Mouse (Mus musculus): ENCODE results near the gene Myl10. TPM values are rescaled to one million over a fixed set of nuclear protein-coding genes. Genes with fewer than 3 reads are reported as not detected.
"Not testable (repeated sequence)": the region's sequence is repeated elsewhere in the genome, so short reads cannot be mapped to it uniquely, and the experiment has no call there.

Gene Myl10
- polyA plus RNA-seq, 1 experiment from 2014 or later = not detected

DNA sequence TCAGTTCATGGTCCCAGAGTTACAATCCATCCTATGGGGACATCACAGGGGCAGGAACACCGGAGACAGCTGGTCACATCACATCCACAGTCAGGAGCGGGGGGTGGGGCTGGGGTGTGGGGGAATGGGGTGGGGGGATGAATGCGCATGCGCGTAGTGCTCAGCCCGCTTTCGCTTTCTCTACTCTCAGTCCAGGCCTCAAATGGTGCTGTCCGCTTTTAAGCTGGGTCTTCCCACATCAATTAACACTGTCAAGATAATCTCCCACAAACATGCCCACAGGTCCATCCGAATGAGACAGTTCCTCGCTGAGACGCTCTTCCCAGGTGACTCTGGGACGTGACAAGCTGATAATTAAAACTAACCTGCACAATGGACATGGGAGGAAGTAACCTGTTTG lies 15.2 kb downstream of the Myl10 start:
- ATAC-seq (ENCODE audit: low FRiP score, low read depth) = no peak
- H3K27ac ChIP-seq (replicated peaks) = no peak overlapping the region
- no peaks in the 10 kb centered on the region for H3K36me3 ChIP-seq
- WGBS = 74% methylated on average over 12 of the region's 12 CpGs
- H3K9me3 ChIP-seq = no peaks in the 10 kb centered on the region
- no peak overlapping the region for H3K4me3 ChIP-seq
- no peaks in the 10 kb centered on the region for H3K4me1 ChIP-seq (replicated peaks)
- no peaks in the 10 kb centered on the region for H3K27me3 ChIP-seq
- H3K4me2 ChIP-seq = no peak overlapping the region
- no peak overlapping the region for H3K9ac ChIP-seq

DNA sequence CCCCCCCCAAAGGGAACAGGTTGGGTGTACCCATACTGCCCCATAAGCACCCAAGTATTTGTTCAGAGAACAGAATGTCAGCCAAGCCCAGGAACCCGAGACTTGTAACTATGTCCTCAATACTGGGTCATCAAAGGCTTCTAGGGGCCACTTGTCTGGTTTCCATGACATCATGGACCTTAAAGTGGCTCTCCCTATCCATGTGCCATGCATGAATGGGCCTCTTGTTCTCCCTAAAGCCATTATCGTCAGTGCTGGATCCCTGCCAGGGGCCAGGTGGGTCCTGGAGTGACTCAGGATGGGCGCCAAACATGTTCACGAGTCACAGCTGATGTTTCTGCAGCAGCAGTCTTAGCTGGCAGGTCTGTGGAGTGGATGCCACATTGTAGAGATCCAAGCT lies 17.8 kb downstream of the Myl10 start:
- H3K4me1 ChIP-seq (replicated peaks) = peaks cover 5% of the 10 kb centered on the region
- H3K9ac ChIP-seq = no peak overlapping the region
- no peaks in the 10 kb centered on the region for H3K27me3 ChIP-seq
- no peak overlapping the region for H3K4me3 ChIP-seq
- H3K36me3 ChIP-seq = no peaks in the 10 kb centered on the region
- WGBS = 33% methylated on average over 4 of the region's 4 CpGs
- no peak overlapping the region for H3K27ac ChIP-seq (replicated peaks)
- ATAC-seq (ENCODE audit: low FRiP score, low read depth) = no peak
- H3K4me2 ChIP-seq = no peak overlapping the region
- no peaks in the 10 kb centered on the region for H3K9me3 ChIP-seq

GRCm38 (mm10) chr5:136714232-136714875 lies 21.4 kb downstream of the Myl10 start:
- ATAC-seq (ENCODE audit: low FRiP score, low read depth) = no peak
- Histone ChIP-seq H3K27ac (replicated peaks) (no peak overlapping the region), H3K4me1 (replicated peaks) (peaks cover 12% of the 10 kb centered on the region), H3K4me3 (no peak overlapping the region), H3K27me3 (no peaks in the 10 kb centered on the region), H3K4me2 (peak overlapping the region; percentile 43), H3K9ac (no peak overlapping the region), H3K36me3 (no peaks in the 10 kb centered on the region), H3K9me3 (no peaks in the 10 kb centered on the region)
- WGBS = 28% methylated on average over 32 of the region's 32 CpGs

DNA sequence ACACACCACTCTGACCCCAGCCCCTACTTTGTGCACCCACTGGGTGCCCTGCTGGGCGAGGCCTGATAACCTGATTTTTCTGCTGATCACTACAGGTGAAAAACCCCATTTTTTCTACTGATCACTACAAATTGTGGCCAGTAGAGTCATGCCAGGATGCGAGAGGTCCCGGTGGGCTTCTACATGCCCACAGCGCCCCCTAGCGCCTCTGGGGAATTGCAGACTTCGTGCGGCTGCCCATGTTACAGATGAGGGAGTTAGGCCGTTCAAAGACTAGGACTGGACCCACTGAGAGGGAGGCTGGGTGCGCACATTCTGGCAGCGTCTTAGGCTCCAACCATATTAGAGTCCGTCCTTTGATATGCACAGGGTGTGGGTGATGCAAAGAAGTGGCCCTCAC lies 21.9 kb downstream of the Myl10 start:
- 25% methylated on average over 11 of the region's 11 CpGs for WGBS
- Histone ChIP-seq H3K27ac (replicated peaks) (no peak overlapping the region), H3K9me3 (no peaks in the 10 kb centered on the region), H3K27me3 (no peaks in the 10 kb centered on the region), H3K9ac (no peak overlapping the region), H3K4me2 (peak overlapping the region; percentile 43), H3K36me3 (no peaks in the 10 kb centered on the region), H3K4me3 (no peak overlapping the region), H3K4me1 (replicated peaks) (peaks cover 12% of the 10 kb centered on the region)
- no peak for ATAC-seq (ENCODE audit: low FRiP score, low read depth)

- Histone ChIP-seq H3K36me3 (no peaks in the 10 kb centered on the region), H3K9me3 (no peaks in the 10 kb centered on the region), H3K27ac (replicated peaks) (no peak overlapping the region), H3K4me1 (replicated peaks) (peaks cover 12% of the 10 kb centered on the region), H3K27me3 (no peaks in the 10 kb centered on the region), H3K4me2 (no peak overlapping the region), H3K9ac (no peak overlapping the region), H3K4me3 (no peak overlapping the region)
- 60% methylated on average over 10 of the region's 10 CpGs for WGBS
- ATAC-seq (ENCODE audit: low FRiP score, low read depth) = no peak
These were observed 24.0 kb downstream of the Myl10 start for GRCm38 (mm10) chr5:136716696-136717572.

- no peaks in the 10 kb centered on the region for H3K27me3 ChIP-seq
- no peak overlapping the region for H3K4me3 ChIP-seq
- WGBS = 83% methylated on average over 2 of the region's 2 CpGs
- peaks cover 12% of the 10 kb centered on the region for H3K4me1 ChIP-seq (replicated peaks)
- H3K9me3 ChIP-seq = no peaks in the 10 kb centered on the region
- H3K4me2 ChIP-seq = no peak overlapping the region
- H3K36me3 ChIP-seq = no peaks in the 10 kb centered on the region
- ATAC-seq (ENCODE audit: low FRiP score, low read depth) = no peak
- H3K27ac ChIP-seq (replicated peaks) = no peak overlapping the region
- no peak overlapping the region for H3K9ac ChIP-seq
These were observed 24.6 kb downstream of the Myl10 start for GRCm38 (mm10) chr5:136717573-136717854.

- no peak for ATAC-seq (ENCODE audit: low FRiP score, low read depth)
- 46% methylated on average over 8 of the region's 8 CpGs for WGBS
These were observed 25.7 kb downstream of the Myl10 start for GRCm38 (mm10) chr5:136718656-136719055.

GRCm38 (mm10) chr5:136721596-136721995 lies 28.6 kb downstream of the Myl10 start:
- Histone ChIP-seq H3K36me3 (no peaks in the 10 kb centered on the region), H3K27ac (replicated peaks) (no peak overlapping the region), H3K9ac (no peak overlapping the region), H3K9me3 (no peaks in the 10 kb centered on the region), H3K4me2 (no peak overlapping the region), H3K4me3 (no peak overlapping the region), H3K4me1 (replicated peaks) (0 out of 2 replicates have a peak, but pooled peaks cover 7% of the 10 kb centered on the region), H3K27me3 (no peaks in the 10 kb centered on the region)
- 81% methylated on average over 5 of the region's 5 CpGs for WGBS
- ATAC-seq (ENCODE audit: low FRiP score, low read depth) = no peak

More at GRCm38 (mm10) chr5:136718656-136719055, 25.7 kb downstream of the Myl10 start:
- H3K36me3 ChIP-seq = no peaks in the 10 kb centered on the region
- H3K4me3 ChIP-seq = no peak overlapping the region
- H3K4me1 ChIP-seq (replicated peaks) = peaks cover 12% of the 10 kb centered on the region
- H3K27ac ChIP-seq (replicated peaks) = no peak overlapping the region
- H3K9me3 ChIP-seq = no peaks in the 10 kb centered on the region
- no peak overlapping the region for H3K4me2 ChIP-seq
- no peak overlapping the region for H3K9ac ChIP-seq
- H3K27me3 ChIP-seq = no peaks in the 10 kb centered on the region

DNA sequence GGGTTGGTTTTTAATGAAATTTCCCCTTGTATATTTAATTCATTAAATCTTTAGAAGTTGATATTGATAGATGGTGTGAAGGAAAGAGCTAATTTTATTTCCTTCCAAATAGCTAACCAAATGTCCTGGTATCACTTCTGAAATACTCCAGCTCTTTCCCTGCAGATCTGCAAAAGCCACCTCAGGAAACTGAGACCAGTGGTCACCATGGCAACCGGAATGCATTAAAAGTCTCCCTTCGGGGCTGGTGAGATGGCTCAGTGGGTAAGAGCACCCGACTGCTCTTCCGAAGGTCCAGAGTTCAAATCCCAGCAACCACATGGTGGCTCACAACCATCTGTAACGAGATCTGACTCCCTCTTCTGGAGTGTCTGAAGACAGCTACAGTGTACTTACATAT lies 33.3 kb downstream of the Myl10 start:
- not testable (repeated sequence) for H3K4me2 ChIP-seq; H3K9ac ChIP-seq; H3K27ac ChIP-seq (replicated peaks); H3K36me3 ChIP-seq; H3K27me3 ChIP-seq; H3K4me3 ChIP-seq; H3K4me1 ChIP-seq (replicated peaks); ATAC-seq (ENCODE audit: low FRiP score, low read depth); H3K9me3 ChIP-seq
- 80% methylated on average over 5 of the region's 5 CpGs for WGBS

GRCm38 (mm10) chr5:136738918-136739317 lies 46.0 kb downstream of the Myl10 start:
- no peak for ATAC-seq (ENCODE audit: low FRiP score, low read depth)
- Histone ChIP-seq H3K27ac (replicated peaks) (no peak overlapping the region), H3K4me1 (replicated peaks) (no peaks in the 10 kb centered on the region), H3K9ac (no peak overlapping the region), H3K27me3 (no peaks in the 10 kb centered on the region), H3K4me3 (no peak overlapping the region), H3K9me3 (no peaks in the 10 kb centered on the region), H3K36me3 (no peaks in the 10 kb centered on the region), H3K4me2 (no peak overlapping the region)
- 57% methylated on average over 6 of the region's 6 CpGs for WGBS

GRCm38 (mm10) chr5:136746596-136746995 lies 53.6 kb downstream of the Myl10 start:
- no peaks in the 10 kb centered on the region for H3K4me1 ChIP-seq (replicated peaks)
- WGBS = 82% methylated on average over 9 of the region's 9 CpGs
- H3K27me3 ChIP-seq = no peaks in the 10 kb centered on the region
- H3K36me3 ChIP-seq = 0 out of 2 replicates have a peak, but pooled peaks cover 2% of the 10 kb centered on the region
- H3K4me3 ChIP-seq = no peak overlapping the region
- H3K4me2 ChIP-seq = no peak overlapping the region
- no peak for ATAC-seq (ENCODE audit: low FRiP score, low read depth)
- H3K9me3 ChIP-seq = no peaks in the 10 kb centered on the region
- no peak overlapping the region for H3K9ac ChIP-seq
- no peak overlapping the region for H3K27ac ChIP-seq (replicated peaks)

Data from hindbrain, embryonic 15.5 days (tissue).